Mouse (Mus musculus) G1E (cell line): ENCODE data around the gene Acsl1.

ENCODE experiments used
- CTCF ChIP-seq: IDR thresholded peaks from 2 replicates; pipeline ENCODE4 v1.5.1; 2012; ENCODE audit warnings: low read depth, low read length, inconsistent platforms, mixed read lengths
- GATA1 ChIP-seq: IDR thresholded peaks from 2 replicates; pipeline ENCODE4 v1.6.1; 2012; ENCODE audit warnings: borderline replicate concordance, low read length, inconsistent platforms, mixed read lengths
- GATA2 ChIP-seq: IDR thresholded peaks from 2 replicates; pipeline ENCODE4 v1.6.1; 2012; ENCODE audit warnings: low read depth, low read length, inconsistent platforms, borderline replicate concordance

- TF ChIP-seq GATA1 (no peak), CTCF (no peak), GATA2 (no peak)
Measured at GRCm38 (mm10) chr8:46568942-46569341, 98.1 kb downstream of the Acsl1 start.
